Mouse (Mus musculus) ovary, adult 18-20 months (tissue): Measurements from ENCODE around the gene Hoxb7.
A peak's percentile ranks its signal among the peaks of the same experiment; 100 is the strongest.

ENCODE experiments used
- DNase-seq: peaks from one replicate; pipeline ENCODE4 v3.0.0; 2022; ENCODE audit warnings: low spot score, mixed read lengths

Hoxb7 gene

GRCm38 (mm10) chr11:96268031-96268745 is 18.2 kb upstream of the Hoxb7 start:
- DNase-seq, result no peak

GRCm38 (mm10) chr11:96269869-96270268 is 16.6 kb upstream of the Hoxb7 start:
- peak; percentile 68 for DNase-seq

- no peak for DNase-seq
Measured at GRCm38 (mm10) chr11:96270996-96271540, 15.4 kb upstream of the Hoxb7 start, which contains the start of gene Hoxb9. Gene Hoxb9, plus strand, starts transcription at chr11:96271457.

- no peak for DNase-seq
Measured at GRCm38 (mm10) chr11:96271541-96272011, 14.8 kb upstream of the Hoxb7 start.

GRCm38 (mm10) chr11:96272024-96272921 is 14.2 kb upstream of the Hoxb7 start:
- no peak for DNase-seq

GRCm38 (mm10) chr11:96274428-96274827 is 12.0 kb upstream of the Hoxb7 start:
- DNase-seq, result no peak

GRCm38 (mm10) chr11:96275896-96276295 is 10.5 kb upstream of the Hoxb7 start:
- no peak for DNase-seq

GRCm38 (mm10) chr11:96277151-96278044 is 9.0 kb upstream of the Hoxb7 start:
- DNase-seq, result no peak

- no peak for DNase-seq
Measured at GRCm38 (mm10) chr11:96278324-96278723, 8.1 kb upstream of the Hoxb7 start.

GRCm38 (mm10) chr11:96278773-96279172 is 7.7 kb upstream of the Hoxb7 start:
- no peak for DNase-seq

GRCm38 (mm10) chr11:96279421-96280233 is 6.8 kb upstream of the Hoxb7 start:
- DNase-seq, result no peak

- no peak for DNase-seq
Measured at GRCm38 (mm10) chr11:96280399-96281378, 5.7 kb upstream of the Hoxb7 start.

GRCm38 (mm10) chr11:96281396-96281795 is 5.0 kb upstream of the Hoxb7 start:
- no peak for DNase-seq

- no peak for DNase-seq
Measured at GRCm38 (mm10) chr11:96281855-96282570, 4.4 kb upstream of the Hoxb7 start, which contains the start of gene Hoxb8. Gene Hoxb8, plus strand, starts transcription at chr11:96281905.

GRCm38 (mm10) chr11:96282795-96283430 is 3.5 kb upstream of the Hoxb7 start:
- no peak for DNase-seq

GRCm38 (mm10) chr11:96284041-96284749 is 2.2 kb upstream of the Hoxb7 start:
- DNase-seq, result no peak
